Mouse (Mus musculus) stomach, embryonic 14.5 days (tissue): ENCODE results near the gene Mrm3. TPM values are rescaled to one million over a fixed set of nuclear protein-coding genes. Genes with fewer than 3 reads are reported as not detected.
A peak's percentile ranks its signal among the peaks of the same experiment; 100 is the strongest.
"Not testable (repeated sequence)": the region's sequence is repeated elsewhere in the genome, so short reads cannot be mapped to it uniquely, and the experiment has no call there.

ENCODE experiments used
- ATAC-seq: fragments of 200-750 bp; cut with Nextera tagmentation; 2 replicates; pipeline ENCODE4 v1.8.0; 2017; ENCODE audit warnings: low read depth, moderate TSS enrichment; ENCODE audit not compliant: insufficient number of reproducible peaks, insufficient read depth, low FRiP score
- H3K27ac ChIP-seq: fragments of 300-500 bp; sonication (generic); 2 replicates; pipeline ENCODE4 v1.5.1; 2014; ENCODE audit warnings: mild to moderate bottlenecking, low read length, moderate library complexity, mixed read lengths
- H3K27me3 ChIP-seq: fragments of 300-500 bp; sonication (generic); 2 replicates; pipeline ENCODE4 v1.6.1; 2014; ENCODE audit warnings: low read length, control low read depth, mixed read lengths; ENCODE audit not compliant: control insufficient read depth, insufficient read depth
- H3K36me3 ChIP-seq: fragments of 300-500 bp; sonication (generic); 2 replicates; pipeline ENCODE4 v1.6.1; 2014; ENCODE audit warnings: mild to moderate bottlenecking, control low read depth, low read length, moderate library complexity, mixed read lengths; ENCODE audit not compliant: control insufficient read depth, insufficient read depth
- H3K4me1 ChIP-seq: fragments of 300-500 bp; sonication (generic); 2 replicates; pipeline ENCODE4 v1.6.1; 2014; ENCODE audit warnings: low read length, control low read depth, mixed read lengths; ENCODE audit not compliant: control insufficient read depth, insufficient read depth
- H3K4me2 ChIP-seq: fragments of 300-500 bp; sonication (generic); replicated peaks from 2 replicates; pipeline ENCODE4 v1.6.1; 2014; ENCODE audit warnings: low read depth, low read length, control low read depth
- H3K4me3 ChIP-seq: fragments of 300-500 bp; sonication (generic); 2 replicates; pipeline ENCODE4 v1.5.1; 2014; ENCODE audit warnings: low read depth, low read length, control low read depth
- H3K9ac ChIP-seq: fragments of 300-500 bp; sonication (generic); replicated peaks from 2 replicates; pipeline ENCODE4 v1.6.1; 2014; ENCODE audit warnings: low read depth, mild to moderate bottlenecking, control low read depth, low read length, moderate library complexity, mixed read lengths
- H3K9me3 ChIP-seq: fragments of 300-500 bp; sonication (generic); 2 replicates; pipeline ENCODE4 v1.6.1; 2016; ENCODE audit warnings: low read depth, low read length, control low read depth; ENCODE audit not compliant: control insufficient read depth
- WGBS: fragments of 180-500 bp; shearing (Covaris S2); extraction: QIAGEN DNeasy Blood & Tissue Kit; methylation state at CpG from one replicate; pipeline ENCODE4 v1.1.7; 2014; 5-methylcytosine and 5-hydroxymethylcytosine counted together
- polyA plus RNA-seq: library from polyadenylated mRNA; unstranded; fragments of >200 nt; fragmentation: Nextera tagmentation; extraction: Ambion mirVana; gene quantifications from 2 replicates; pipeline ENCODE4 v1.2.1, GENCODE M21; 2014

The Mrm3 gene
- 24.4 and 26.3 TPM in 2 replicates for polyA plus RNA-seq

GRCm38 (mm10) chr11:76242901-76243810, at the start of gene Mrm3, which contains the start of gene Glod4:
TSS of gene Mrm3 (plus strand) at chr11:76243715.
TSS of gene Glod4 (minus strand) at chr11:76243725.
- Histone ChIP-seq H3K4me1 (peaks cover 9% of the 10 kb centered on the region; the same call in 1 of the 2 replicates), H3K27ac (peak within 1 kb of the TSS; percentile 78), H3K36me3 (peaks cover 19% of the 10 kb centered on the region), H3K4me2 (peak within 1 kb of the TSS; percentile 89), H3K9ac (peak within 1 kb of the TSS; percentile 71), H3K27me3 (no peaks in the 10 kb centered on the region), H3K9me3 (no peaks in the 10 kb centered on the region), H3K4me3 (peak within 1 kb of the TSS; percentile 92)
- ATAC-seq: peak; percentile 88
- under 1% methylated on average over 61 of the region's 61 CpGs for WGBS

GRCm38 (mm10) chr11:76196275-76196976, 47.1 kb upstream of the Mrm3 start:
- ATAC-seq: peak; percentile 84
- H3K27ac ChIP-seq: peak overlapping the region; percentile 75
- H3K36me3 ChIP-seq: no peaks in the 10 kb centered on the region
- no peak overlapping the region for H3K4me3 ChIP-seq
- no peak overlapping the region for H3K9ac ChIP-seq
- no peaks in the 10 kb centered on the region for H3K27me3 ChIP-seq
- peak overlapping the region; percentile 6 for H3K4me2 ChIP-seq
- no peaks in the 10 kb centered on the region for H3K9me3 ChIP-seq
- WGBS: 55% methylated on average over 8 of the region's 8 CpGs
- no peaks in the 10 kb centered on the region for H3K4me1 ChIP-seq

GRCm38 (mm10) chr11:76196977-76197469, 46.5 kb upstream of the Mrm3 start:
- no peak overlapping the region for H3K9ac ChIP-seq
- no peak overlapping the region for H3K4me3 ChIP-seq
- no peaks in the 10 kb centered on the region for H3K4me1 ChIP-seq
- no peaks in the 10 kb centered on the region for H3K36me3 ChIP-seq
- H3K9me3 ChIP-seq: no peaks in the 10 kb centered on the region
- 45% methylated on average over 8 of the region's 8 CpGs for WGBS
- H3K27me3 ChIP-seq: no peaks in the 10 kb centered on the region
- H3K27ac ChIP-seq: peak overlapping the region; percentile 75
- ATAC-seq: no peak
- peak overlapping the region; percentile 6 for H3K4me2 ChIP-seq

GRCm38 (mm10) chr11:76201761-76202674, 41.5 kb upstream of the Mrm3 start:
- WGBS: under 1% methylated on average over 90 of the region's 90 CpGs
- peak overlapping the region; percentile 90 for H3K4me2 ChIP-seq
- H3K27me3 ChIP-seq: no peaks in the 10 kb centered on the region
- H3K4me1 ChIP-seq: 0 out of 2 replicates have a peak, but pooled peaks cover 6% of the 10 kb centered on the region
- H3K9me3 ChIP-seq: no peaks in the 10 kb centered on the region
- H3K36me3 ChIP-seq: peaks cover 3% of the 10 kb centered on the region
- peak overlapping the region; percentile 97 for H3K4me3 ChIP-seq
- peak overlapping the region; percentile 91 for H3K9ac ChIP-seq
- peak; percentile 96 for ATAC-seq
- peak overlapping the region; percentile 64 for H3K27ac ChIP-seq

GRCm38 (mm10) chr11:76206793-76207192, 36.7 kb upstream of the Mrm3 start:
- ATAC-seq: no peak
- no peak overlapping the region for H3K4me3 ChIP-seq
- H3K4me1 ChIP-seq: 0 out of 2 replicates have a peak, but pooled peaks cover 6% of the 10 kb centered on the region
- H3K27me3 ChIP-seq: no peaks in the 10 kb centered on the region
- H3K9me3 ChIP-seq: no peaks in the 10 kb centered on the region
- peaks cover 25% of the 10 kb centered on the region for H3K36me3 ChIP-seq
- WGBS: 85% methylated on average over 5 of the region's 5 CpGs
- H3K4me2 ChIP-seq: no peak overlapping the region
- H3K27ac ChIP-seq: no peak overlapping the region
- no peak overlapping the region for H3K9ac ChIP-seq

GRCm38 (mm10) chr11:76210228-76210985, 33.1 kb upstream of the Mrm3 start:
- 74% methylated on average over 13 of the region's 13 CpGs for WGBS
- Histone ChIP-seq H3K4me1 (no peaks in the 10 kb centered on the region), H3K36me3 (peaks cover 41% of the 10 kb centered on the region), H3K9me3 (no peaks in the 10 kb centered on the region), H3K9ac (no peak overlapping the region), H3K4me3 (no peak overlapping the region), H3K27me3 (no peaks in the 10 kb centered on the region), H3K27ac (no peak overlapping the region), H3K4me2 (no peak overlapping the region)
- ATAC-seq: no peak

- H3K4me2 ChIP-seq, H3K4me3 ChIP-seq, H3K9ac ChIP-seq, ATAC-seq, H3K9me3 ChIP-seq, H3K4me1 ChIP-seq, H3K27ac ChIP-seq, H3K27me3 ChIP-seq: not testable (repeated sequence)
- H3K36me3 ChIP-seq: peaks cover 41% of the 10 kb centered on the region
- WGBS: 98% methylated on average over 3 of the region's 6 CpGs
Observed at GRCm38 (mm10) chr11:76211595-76211994, 31.9 kb upstream of the Mrm3 start.
